In the genomic region with DNA sequence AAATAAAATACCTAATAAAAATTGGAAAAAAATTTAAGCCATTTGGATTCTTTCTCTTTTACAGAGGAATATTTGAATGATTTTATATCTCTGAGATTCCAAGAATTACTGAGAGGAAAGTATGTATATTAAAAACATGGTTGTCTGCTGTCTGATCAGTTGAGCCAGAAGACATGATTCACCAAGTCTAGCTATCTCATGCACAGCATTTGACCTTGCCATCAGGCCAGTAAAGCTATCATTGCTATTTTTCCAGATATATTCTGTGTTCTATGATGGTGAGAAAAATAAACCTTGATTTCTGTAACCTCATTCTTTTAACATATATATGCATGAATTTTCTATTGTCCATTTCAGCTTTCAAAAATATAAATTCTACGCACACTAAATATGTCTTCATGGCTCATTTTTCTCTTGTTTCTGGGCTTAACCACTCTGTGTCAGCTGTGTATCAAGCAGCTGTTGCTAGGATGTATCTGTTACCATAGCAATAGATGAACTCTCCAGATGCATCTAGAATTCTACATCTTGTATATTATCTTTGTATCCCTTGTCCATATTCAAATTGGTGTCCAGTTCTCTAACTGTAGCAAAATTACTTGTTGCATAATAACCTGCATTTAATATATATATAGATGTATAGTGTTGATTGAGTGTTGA, we compare ENCODE assay signal across 19 mouse cellular contexts. TPM values are rescaled to one million over a fixed set of nuclear protein-coding genes. Genes with fewer than 3 reads are reported as not detected.
"Had no signal": no experiment of that assay in that cellular context is flagged by ENCODE, and none has a peak within 500 bp of the region (broad histone marks: within the 10 kb centered on the region; RNA-seq: fewer than 3 reads in every experiment).

No protein-coding gene starts in this region.

- H3K4me1 ChIP-seq: limb, embryonic 10.5 days; liver, embryonic 15.5 days had no signal

- H3K27me3 ChIP-seq: liver, embryonic 15.5 days had no signal

- ATAC-seq: lung, postnatal 0 days had no signal

- H3K9ac ChIP-seq: liver, embryonic 15.5 days had no signal

- H3K4me2 ChIP-seq: liver, embryonic 11.5 days; liver, embryonic 15.5 days had no signal

- H3K36me3 ChIP-seq: limb, embryonic 10.5 days; liver, embryonic 15.5 days had no signal

- H3K4me3 ChIP-seq: left cerebral cortex, adult 2 months; limb, embryonic 10.5 days; liver, embryonic 15.5 days had no signal

- H3K9me3 ChIP-seq: limb, embryonic 10.5 days; liver, embryonic 15.5 days had no signal

- DNase-seq: kidney, adult 8-10 months; kidney, postnatal 25 days; lung, adult 2 months; lung, postnatal 36 days; spleen, adult 18-20 months; thymus, adult 18-20 months; thymus, postnatal 14 days had no signal

- H3K27ac ChIP-seq: left cerebral cortex, adult 2 months; limb, embryonic 10.5 days; liver, embryonic 15.5 days had no signal

RNA-seq across cellular contexts. Expression of a gene that starts 53.0 kb away (rescaled TPM):
- total RNA-seq: megakaryocyte progenitor cell, adult 5-6 weeks had no signal
- polyA plus RNA-seq: limb, embryonic 10.5 days; limb, embryonic 14.5 days; liver, embryonic 15.5 days; lung, adult 2 months; lung, postnatal 0 days had no signal

RNA-seq across cellular contexts. Expression of a gene that starts 56.2 kb away (rescaled TPM):
- total RNA-seq: layer of hippocampus, postnatal 25 days; left cerebral cortex, adult 2 months; left cerebral cortex, postnatal 14 days; megakaryocyte progenitor cell, adult 5-6 weeks had no signal
- polyA plus RNA-seq: kidney, embryonic 16.5 days; limb, embryonic 10.5 days; limb, embryonic 14.5 days; liver, embryonic 11.5 days; liver, embryonic 15.5 days; lung, adult 2 months; lung, postnatal 0 days; neural tube, embryonic 14.5 days; stomach, embryonic 14.5 days had no signal
